Mouse (Mus musculus) adrenal gland, postnatal 10 days (tissue): ENCODE results near the gene Chmp2b. TPM values are rescaled to one million over a fixed set of nuclear protein-coding genes. Genes with fewer than 3 reads are reported as not detected.

Experiments
- DNase-seq: peaks from one replicate; pipeline ENCODE4 v3.0.0; 2021; ENCODE audit warnings: mixed read lengths
- total RNA-seq, 2 experiments: library from RNA; stranded (reverse); gene quantifications; 2 replicates each; pipeline ENCODE4 v1.2.3; 2021

Chmp2b gene
- total RNA-seq, 2 experiments from 2014 or later = 59.2 to 60.2 TPM

DNA sequence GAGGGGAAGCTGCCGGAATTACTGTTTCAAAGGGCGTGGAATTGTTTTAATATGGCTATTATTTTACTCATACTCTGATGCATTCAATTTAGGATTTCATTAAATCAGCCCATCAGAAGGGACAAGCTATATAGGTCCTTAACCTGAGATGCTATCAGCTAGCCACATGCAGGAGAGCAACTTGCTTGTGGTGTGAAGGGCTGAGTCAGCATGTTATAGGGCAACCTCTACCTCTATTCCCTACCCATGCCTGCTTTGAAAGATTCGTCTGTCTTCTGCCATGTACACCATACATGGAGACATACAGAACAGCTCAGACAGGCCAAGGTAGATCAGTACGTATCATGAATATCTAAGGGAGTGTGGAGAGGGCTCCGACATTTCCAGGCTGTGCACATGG, 35.8 kb downstream of the Chmp2b start:
- no peak for DNase-seq

DNA sequence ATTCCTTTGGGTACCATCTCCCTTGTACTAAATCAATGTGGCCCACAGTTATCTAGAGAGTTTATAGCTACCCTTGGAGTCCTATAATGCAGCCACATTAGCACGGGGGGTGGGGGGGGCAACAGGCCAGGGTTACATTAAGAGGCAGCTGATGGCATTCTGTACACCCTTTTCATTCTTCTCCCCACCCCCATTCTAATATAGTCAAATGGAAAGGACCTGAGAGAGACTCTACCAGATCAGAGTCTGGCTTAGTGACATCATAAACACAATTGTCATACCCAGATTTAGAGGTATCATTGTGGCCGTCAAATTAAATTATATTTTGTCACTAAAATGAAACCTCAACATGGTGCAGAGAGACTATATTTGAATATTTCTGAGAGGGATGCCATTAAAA, 36.5 kb downstream of the Chmp2b start:
- DNase-seq = no peak

DNA sequence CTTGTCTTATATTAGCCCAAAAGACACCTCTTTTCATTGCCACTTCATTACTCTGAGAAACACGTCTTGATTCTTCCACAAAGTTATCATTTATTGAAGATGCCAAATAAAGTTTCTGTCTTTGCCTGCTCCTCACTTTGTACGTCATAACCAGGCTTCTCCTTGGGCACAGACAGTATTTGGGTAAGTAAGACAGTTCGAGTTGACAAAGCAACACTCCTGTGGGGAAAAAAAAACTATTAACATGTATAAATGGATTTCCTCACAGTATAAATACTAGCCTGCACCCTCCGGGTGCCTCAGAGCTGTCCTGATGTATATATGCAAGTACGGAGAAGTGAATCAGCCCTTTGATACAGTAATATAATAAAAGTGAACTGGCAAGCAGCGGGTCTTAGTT, 42.3 kb downstream of the Chmp2b start, which contains the start of gene Pou1f1:
Gene Pou1f1, plus strand, starts transcription at position 301 of the 400 bp plus-strand sequence.
- DNase-seq = no peak

DNA sequence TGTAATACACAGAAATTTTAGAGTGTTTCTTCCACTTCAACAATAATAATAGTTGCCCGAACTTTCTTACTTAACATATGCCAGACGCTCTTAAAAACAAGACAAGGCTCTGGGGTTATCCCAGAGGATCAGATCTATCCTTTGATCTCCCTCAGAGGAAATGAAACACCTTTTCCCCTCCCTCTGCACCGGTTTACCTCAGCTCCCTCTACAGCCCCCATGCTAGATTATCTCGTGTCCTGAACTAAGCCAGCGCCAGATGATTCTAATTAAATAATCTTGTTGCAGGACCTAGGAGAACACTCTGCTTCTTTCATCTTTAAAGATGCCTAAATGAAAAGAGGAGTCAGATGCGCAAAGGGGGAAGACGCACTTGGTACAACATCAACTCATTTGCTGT, 48.3 kb downstream of the Chmp2b start:
- no peak for DNase-seq

DNA sequence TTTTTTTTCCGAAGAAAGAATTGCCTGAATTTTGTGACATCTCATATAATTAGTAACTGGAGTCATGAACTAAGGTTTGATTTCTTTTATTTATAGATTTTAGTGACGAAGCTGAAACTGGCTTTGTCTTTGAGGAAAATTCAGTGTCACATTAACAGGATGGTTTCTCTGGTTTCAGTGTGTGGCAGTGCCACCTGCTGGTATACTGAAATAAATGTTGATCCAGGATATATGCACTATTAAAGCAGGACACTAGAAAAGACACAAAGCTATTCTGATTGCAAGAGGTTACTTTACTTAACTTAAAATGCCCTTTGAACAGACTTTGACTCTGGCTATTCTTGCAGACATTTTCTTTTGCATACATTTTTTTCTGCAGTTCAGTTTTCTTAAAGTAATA, 65.5 kb downstream of the Chmp2b start:
- DNase-seq = peak; percentile 13

DNA sequence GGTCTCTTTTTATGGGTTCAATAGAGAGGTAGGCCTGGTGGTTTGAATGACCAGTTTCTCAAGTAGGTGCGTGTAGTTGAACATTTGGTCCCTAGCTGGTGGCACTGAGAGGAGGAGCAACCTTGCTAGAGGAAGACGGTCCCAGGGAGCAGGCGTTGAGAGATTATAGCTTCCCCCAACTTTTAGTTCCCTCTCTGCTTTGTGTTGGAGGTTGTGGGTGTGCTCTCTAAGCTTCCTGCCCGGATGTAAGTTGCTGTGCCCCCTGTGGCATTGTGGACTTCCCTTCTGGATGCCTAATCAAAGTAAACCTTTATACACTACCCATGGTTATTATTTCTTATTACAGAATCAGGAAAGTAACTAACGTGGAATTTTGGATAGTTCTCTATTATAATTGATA, 66.5 kb downstream of the Chmp2b start:
- DNase-seq = no peak

Other genes with a start within 250 kb of the Chmp2b start
- gene Pou1f1, start 42.2 kb downstream of the Chmp2b start, total RNA-seq = not detected